Mouse (Mus musculus) splenic B cell, adult 2 months (primary cell): ENCODE results near the gene Rpa2.
A peak's percentile ranks its signal among the peaks of the same experiment; 100 is the strongest.
"Not testable (repeated sequence)": the region's sequence is repeated elsewhere in the genome, so short reads cannot be mapped to it uniquely, and the experiment has no call there.

Source experiments
- DNase-seq: peaks from one replicate; pipeline ENCODE4 v3.0.0-alpha.2; 2011; ENCODE audit warnings: low read depth, low spot score
- H3K27me3 ChIP-seq: 2 replicates; pipeline ENCODE4 v1.6.1; 2012; ENCODE audit warnings: mild to moderate bottlenecking, low read length, moderate library complexity, mixed read lengths; ENCODE audit not compliant: control insufficient read depth, poor library complexity, insufficient read depth, severe bottlenecking
- H3K36me3 ChIP-seq: 2 replicates; pipeline ENCODE4 v1.6.1; 2012; ENCODE audit warnings: mild to moderate bottlenecking, low read length, moderate library complexity, mixed read lengths; ENCODE audit not compliant: control insufficient read depth, poor library complexity, insufficient read depth, severe bottlenecking

Gene Rpa2

GRCm38 (mm10) chr4:132748778-132749177, 19.4 kb upstream of the Rpa2 start:
- Histone ChIP-seq H3K27me3 (no peaks in the 10 kb centered on the region), H3K36me3 (no peaks in the 10 kb centered on the region)
- no peak for DNase-seq

- Histone ChIP-seq H3K27me3 (no peaks in the 10 kb centered on the region), H3K36me3 (no peaks in the 10 kb centered on the region)
- DNase-seq: no peak
Observed at GRCm38 (mm10) chr4:132749258-132749982, 18.7 kb upstream of the Rpa2 start.

GRCm38 (mm10) chr4:132752992-132753391, 15.1 kb upstream of the Rpa2 start:
- DNase-seq: no peak
- Histone ChIP-seq H3K36me3 (no peaks in the 10 kb centered on the region), H3K27me3 (no peaks in the 10 kb centered on the region)

- Histone ChIP-seq H3K36me3 (no peaks in the 10 kb centered on the region), H3K27me3 (no peaks in the 10 kb centered on the region)
- DNase-seq: peak; percentile 31
Observed at GRCm38 (mm10) chr4:132756974-132757373, 11.2 kb upstream of the Rpa2 start, which contains the start of gene Smpdl3b. Gene Smpdl3b, minus strand, starts transcription at chr4:132757252.

DNA sequence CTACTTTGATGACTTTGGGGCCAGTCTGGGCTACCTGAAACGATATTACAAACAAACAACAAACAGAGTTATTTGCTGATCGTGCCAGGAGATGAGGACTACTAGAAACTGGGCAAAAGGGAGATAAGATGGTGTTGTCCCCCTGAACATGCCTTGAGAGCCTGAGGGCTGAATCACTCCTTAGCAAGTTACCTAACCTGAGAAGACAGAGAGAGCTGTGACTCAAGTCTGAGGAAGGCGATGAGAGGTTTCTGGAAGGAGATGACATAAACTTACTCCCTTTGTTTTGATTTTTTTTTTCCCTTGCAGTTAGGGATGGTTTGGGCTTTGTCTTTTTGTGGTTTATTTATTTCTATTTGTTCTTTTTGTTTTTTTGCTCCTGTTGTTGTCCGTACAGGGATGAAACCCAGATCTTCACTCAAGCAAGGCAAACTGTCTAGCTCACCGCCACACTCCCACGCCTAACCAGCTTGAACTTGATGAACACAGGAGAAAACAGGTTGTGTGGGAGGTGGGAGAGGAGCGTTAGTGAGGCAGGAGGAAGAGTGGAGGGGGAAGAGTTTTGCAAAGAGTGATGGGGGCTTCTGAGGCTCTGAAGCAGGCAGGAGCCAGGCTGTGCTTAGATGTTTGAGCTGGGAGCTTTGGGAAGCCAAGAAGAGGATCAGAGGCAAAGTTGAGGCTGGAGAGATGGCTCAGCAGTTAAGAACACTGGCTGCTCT, 10.3 kb upstream of the Rpa2 start:
- no peak for DNase-seq
- Histone ChIP-seq H3K27me3 (no peaks in the 10 kb centered on the region), H3K36me3 (no peaks in the 10 kb centered on the region)

DNA sequence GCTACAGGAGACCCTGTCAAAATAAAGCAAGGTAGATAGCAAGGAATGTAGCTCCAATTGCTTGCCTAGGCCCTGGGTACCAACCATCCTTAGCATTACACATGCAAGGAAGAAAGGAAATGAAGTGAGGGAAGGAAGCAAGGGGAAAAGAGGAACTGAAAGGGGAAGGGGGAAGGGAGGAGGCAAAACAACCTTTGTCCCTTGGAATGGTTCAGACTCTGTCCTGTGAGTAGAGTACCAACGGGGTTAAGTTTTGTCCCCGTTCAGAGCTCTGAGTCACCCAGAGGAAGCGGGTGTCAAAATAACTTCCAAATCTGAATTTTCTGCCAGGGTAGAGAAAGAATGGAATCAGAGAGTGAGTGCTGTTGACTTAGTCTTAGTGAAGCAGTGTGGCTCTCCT, 7.8 kb upstream of the Rpa2 start:
- Histone ChIP-seq H3K27me3 (no peaks in the 10 kb centered on the region), H3K36me3 (no peaks in the 10 kb centered on the region)
- no peak for DNase-seq

DNA sequence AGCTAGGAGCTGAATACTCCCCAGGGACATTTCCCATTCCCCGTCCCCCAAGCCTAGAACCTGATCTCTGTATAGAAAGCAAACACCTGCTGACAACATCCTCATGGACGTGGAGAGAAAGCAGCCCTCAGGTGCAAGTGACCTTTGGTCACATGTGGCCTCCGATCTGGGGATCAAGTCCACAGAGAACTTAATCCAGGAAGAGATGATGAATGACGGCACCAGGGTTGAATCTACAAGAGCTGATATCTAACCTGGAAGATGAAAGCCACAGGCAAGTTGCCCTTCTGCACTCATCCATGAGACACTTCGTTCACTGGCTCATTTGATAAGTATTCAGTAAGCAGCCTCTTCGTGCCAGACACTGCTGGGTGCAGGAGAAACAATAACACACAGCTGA, 5.5 kb upstream of the Rpa2 start:
- no peaks in the 10 kb centered on the region for H3K27me3 ChIP-seq
- no peak for DNase-seq
- H3K36me3 ChIP-seq: no peaks in the 10 kb centered on the region

GRCm38 (mm10) chr4:132763125-132763524, 5.0 kb upstream of the Rpa2 start:
- H3K36me3 ChIP-seq, H3K27me3 ChIP-seq, DNase-seq: not testable (repeated sequence)

DNA sequence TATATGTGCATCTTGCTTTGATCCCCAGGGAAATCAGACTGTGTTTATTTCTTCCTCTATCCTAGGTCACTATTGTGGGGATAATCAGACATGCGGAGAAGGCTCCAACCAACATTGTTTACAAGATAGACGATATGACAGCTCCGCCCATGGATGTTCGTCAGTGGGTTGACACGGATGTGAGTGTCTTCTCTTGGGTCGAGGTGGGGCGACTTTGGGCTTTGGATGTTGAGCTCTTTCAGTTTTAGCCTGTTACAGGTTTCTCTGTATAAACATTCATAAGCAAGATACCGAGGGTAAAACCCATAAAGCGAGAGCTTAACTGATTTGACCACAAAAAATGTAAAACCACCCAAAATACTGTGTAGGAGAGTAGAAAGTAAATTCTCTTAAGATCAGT, 3.6 kb downstream of the Rpa2 start:
- peaks cover 8% of the 10 kb centered on the region for H3K36me3 ChIP-seq
- no peaks in the 10 kb centered on the region for H3K27me3 ChIP-seq
- DNase-seq: no peak

DNA sequence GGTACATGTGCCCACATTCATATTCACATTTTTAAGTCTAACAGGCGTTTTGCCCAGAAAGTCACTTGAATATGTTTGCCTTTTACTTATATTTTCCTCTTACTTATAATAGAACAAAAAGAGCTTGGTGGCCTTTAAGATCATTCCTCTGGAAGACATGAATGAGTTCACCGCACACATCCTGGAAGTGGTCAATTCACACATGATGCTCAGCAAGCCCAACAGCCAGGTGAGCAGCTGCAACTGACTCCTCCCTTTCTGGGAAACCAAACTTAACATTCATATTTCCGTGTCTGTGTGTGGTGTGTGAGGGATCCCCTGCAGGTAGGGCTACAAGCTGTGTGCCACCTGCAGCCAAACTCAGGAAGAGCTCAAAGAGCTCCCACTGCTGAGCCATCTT, 6.8 kb downstream of the Rpa2 start:
- DNase-seq: no peak
- H3K27me3 ChIP-seq: no peaks in the 10 kb centered on the region
- H3K36me3 ChIP-seq: peaks cover 12% of the 10 kb centered on the region

- Histone ChIP-seq H3K27me3 (no peaks in the 10 kb centered on the region), H3K36me3 (peaks cover 6% of the 10 kb centered on the region)
- DNase-seq: peak; percentile 89
Observed at GRCm38 (mm10) chr4:132776764-132777163, 8.6 kb downstream of the Rpa2 start.

DNA sequence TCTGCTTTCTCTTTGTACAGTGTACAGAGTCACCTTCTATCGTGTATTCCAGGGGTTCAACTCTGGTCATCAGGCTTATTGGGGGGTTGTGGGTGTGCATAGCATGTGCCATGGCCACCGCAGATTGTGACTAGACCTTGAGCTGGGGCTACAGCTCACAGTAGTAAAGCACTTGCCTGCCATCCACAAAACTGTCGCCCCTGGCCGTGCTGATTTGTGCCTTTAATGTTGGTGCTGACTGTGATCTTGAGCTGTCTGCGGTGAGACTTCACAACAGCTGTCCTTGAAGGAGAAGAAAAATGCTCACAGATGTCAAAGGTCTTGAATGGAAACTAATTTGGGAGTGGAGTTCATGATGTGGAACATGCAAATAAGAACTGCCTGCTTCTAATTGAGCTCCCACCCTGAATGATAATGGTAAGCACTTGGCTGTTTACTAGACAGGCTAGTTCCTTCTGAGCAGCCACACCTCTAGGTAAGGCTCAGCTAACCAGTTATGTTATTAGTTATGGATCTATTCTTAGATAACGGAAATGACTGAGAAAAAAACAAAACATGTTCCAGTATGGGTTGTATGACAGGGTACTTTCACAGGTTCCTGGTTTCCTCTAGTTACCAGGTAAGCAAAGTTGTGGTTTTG, 10.6 kb downstream of the Rpa2 start:
- peak; percentile 81 for DNase-seq
- H3K36me3 ChIP-seq: peaks cover 18% of the 10 kb centered on the region

DNA sequence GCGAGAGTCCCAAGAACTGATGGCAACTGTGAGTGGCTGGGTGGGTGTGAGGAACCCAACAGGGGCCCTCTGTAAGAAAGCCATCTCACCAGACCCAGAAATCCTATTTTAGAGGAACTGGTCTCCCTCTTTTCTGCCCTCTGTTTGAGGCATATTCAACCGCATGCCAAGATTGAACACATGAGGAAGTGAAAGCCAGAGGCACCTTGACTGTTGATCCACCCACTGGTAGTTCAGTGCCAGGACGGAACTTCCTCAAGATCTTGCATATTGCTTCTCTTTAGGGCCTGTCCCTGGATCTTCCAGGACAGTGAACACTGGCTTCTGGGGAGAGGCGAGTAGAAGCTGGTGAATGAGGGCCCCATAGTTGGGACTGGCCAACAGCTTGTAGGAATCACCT, 12.2 kb downstream of the Rpa2 start:
- Histone ChIP-seq H3K27me3 (no peaks in the 10 kb centered on the region), H3K36me3 (peaks cover 29% of the 10 kb centered on the region)
- DNase-seq: peak; percentile 80

More for the DNA sequence above, 10.6 kb downstream of the Rpa2 start:
- no peaks in the 10 kb centered on the region for H3K27me3 ChIP-seq

DNA sequence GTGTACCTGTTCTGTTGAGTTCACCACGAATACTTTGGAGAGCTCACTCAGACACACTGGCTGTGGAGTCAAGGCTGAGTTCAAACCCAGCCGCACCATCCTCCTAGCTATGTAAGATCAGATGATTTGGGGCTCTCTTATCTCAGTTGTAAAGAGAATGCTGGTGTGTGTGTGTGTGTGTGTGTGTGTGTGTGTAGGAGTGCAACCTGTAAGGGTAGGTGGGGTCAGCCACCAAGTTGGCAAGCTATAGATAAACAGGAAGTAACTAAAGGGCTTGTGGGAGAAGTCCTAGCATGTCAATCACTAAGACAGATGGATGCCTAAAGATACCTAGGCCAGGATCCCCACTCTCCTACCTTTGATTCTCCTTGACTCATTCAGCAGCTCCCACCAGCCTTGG, 15.6 kb downstream of the Rpa2 start:
- Histone ChIP-seq H3K27me3 (no peaks in the 10 kb centered on the region), H3K36me3 (peaks cover 37% of the 10 kb centered on the region)
- DNase-seq: no peak

DNA sequence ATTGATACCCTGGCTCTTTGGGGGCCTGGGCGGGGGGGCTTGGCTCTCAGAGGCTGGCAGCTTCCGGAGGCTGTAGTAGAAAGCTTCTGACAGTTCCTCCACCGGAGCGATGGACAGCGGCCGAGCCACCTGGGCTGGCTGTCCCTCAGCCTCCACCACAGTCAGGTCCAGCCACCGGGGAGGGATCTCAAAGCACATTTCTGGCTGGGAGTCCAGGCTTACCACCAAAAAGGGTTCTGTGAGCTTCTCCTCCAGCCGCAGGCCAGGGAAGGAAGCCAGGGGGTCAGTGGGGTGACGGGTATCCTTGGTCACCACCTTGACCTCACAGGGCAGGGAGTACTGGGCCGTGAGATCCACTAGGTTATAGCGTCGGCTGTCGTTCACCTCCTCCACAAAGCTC, 17.1 kb downstream of the Rpa2 start:
- H3K36me3 ChIP-seq: peaks cover 48% of the 10 kb centered on the region
- no peak for DNase-seq
- H3K27me3 ChIP-seq: no peaks in the 10 kb centered on the region
